Mouse (Mus musculus) hindbrain, embryonic 11.5 days (tissue): ENCODE measurements around the gene Pcp4l1. TPM values are rescaled to one million over a fixed set of nuclear protein-coding genes. Genes with fewer than 3 reads are reported as not detected.

ENCODE experiments used
- ATAC-seq: fragments of 200-750 bp; cut with Nextera tagmentation; 2 replicates; pipeline ENCODE4 v1.8.0; 2017; ENCODE audit warnings: mild to moderate bottlenecking, moderate TSS enrichment, moderate library complexity; ENCODE audit not compliant: low FRiP score
- DNase-seq: peaks from one replicate; pipeline ENCODE4 v3.0.0-alpha.2; 2015; ENCODE audit warnings: low spot score
- H3K27ac ChIP-seq: fragments of 300-500 bp; sonication (generic); 2 replicates; pipeline ENCODE4 v1.5.1; 2014; ENCODE audit warnings: mild to moderate bottlenecking, low read depth, low read length
- H3K27me3 ChIP-seq: fragments of 300-500 bp; sonication (generic); 2 replicates; pipeline ENCODE4 v1.6.1; 2014; ENCODE audit warnings: mild to moderate bottlenecking, low read length, moderate library complexity, mixed read lengths; ENCODE audit not compliant: control insufficient read depth, insufficient read depth
- H3K36me3 ChIP-seq: fragments of 300-500 bp; sonication (generic); 2 replicates; pipeline ENCODE4 v1.6.1; 2014; ENCODE audit warnings: mild to moderate bottlenecking, low read length, moderate library complexity, mixed read lengths; ENCODE audit not compliant: control insufficient read depth, insufficient read depth
- H3K4me1 ChIP-seq: fragments of 300-500 bp; sonication (generic); replicated peaks from 2 replicates; pipeline ENCODE4 v1.6.1; 2014; ENCODE audit warnings: low read length, mixed read lengths; ENCODE audit not compliant: control insufficient read depth, insufficient read depth
- H3K4me2 ChIP-seq: fragments of 300-500 bp; sonication (generic); replicated peaks from 2 replicates; pipeline ENCODE4 v1.6.1; 2014; ENCODE audit warnings: mild to moderate bottlenecking, low read depth, low read length
- H3K4me3 ChIP-seq: fragments of 300-500 bp; sonication (generic); 2 replicates; pipeline ENCODE4 v1.5.1; 2014; ENCODE audit warnings: low read depth, low read length
- H3K9ac ChIP-seq: fragments of 300-500 bp; sonication (generic); 2 replicates; pipeline ENCODE4 v1.6.1; 2014; ENCODE audit warnings: low read depth, low read length
- H3K9me3 ChIP-seq: fragments of 300-500 bp; sonication (generic); 2 replicates; pipeline ENCODE4 v1.6.1; 2016; ENCODE audit warnings: low read length; ENCODE audit not compliant: control insufficient read depth
- WGBS: fragments of 180-500 bp; shearing (Covaris S2); extraction: QIAGEN DNeasy Blood & Tissue Kit; methylation state at CpG from one replicate; pipeline ENCODE4 v1.1.7; 2014; 5-methylcytosine and 5-hydroxymethylcytosine counted together
- polyA plus RNA-seq: library from polyadenylated mRNA; unstranded; fragments of >200 nt; fragmentation: Nextera tagmentation; extraction: Ambion mirVana; gene quantifications from 2 replicates; pipeline ENCODE4 v1.2.1, GENCODE M21; 2014

Pcp4l1 gene
- polyA plus RNA-seq, 1 experiment from 2014 or later: 31.4 TPM

DNA sequence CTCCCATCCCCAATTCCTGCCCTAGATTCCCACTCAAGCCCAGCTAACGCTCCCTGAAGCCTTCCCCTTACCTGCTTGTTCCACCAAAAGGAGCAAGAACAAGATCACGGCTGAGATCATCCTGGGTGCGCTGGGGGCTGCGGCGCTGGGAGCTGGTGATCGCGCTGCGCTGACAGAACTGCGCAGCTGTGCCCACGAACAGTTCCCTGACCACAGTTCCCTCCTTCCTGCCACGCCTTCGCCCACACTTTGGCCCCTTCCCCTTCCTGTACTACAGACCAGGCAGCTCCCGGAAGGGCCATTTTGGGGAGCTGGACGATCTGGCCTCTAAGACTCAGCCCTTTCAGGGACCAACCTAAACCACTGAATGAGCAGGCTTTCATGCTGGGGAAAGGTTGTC lies 38.1 kb upstream of the Pcp4l1 start, which contains the start of gene Fcer1g:
Gene Fcer1g (minus strand): TSS at position 240 of the 400 bp plus-strand sequence.
- WGBS: 84% methylated on average over 14 of the region's 14 CpGs
- Histone ChIP-seq H3K9ac (no peak within 1 kb of the TSS), H3K36me3 (peaks cover 8% of the 10 kb centered on the region), H3K27ac (no peak within 1 kb of the TSS), H3K27me3 (no peaks in the 10 kb centered on the region), H3K4me3 (no peak within 1 kb of the TSS), H3K4me2 (no peak within 1 kb of the TSS), H3K4me1 (no peaks in the 10 kb centered on the region), H3K9me3 (no peaks in the 10 kb centered on the region)
- DNase-seq: no peak
- no peak for ATAC-seq

DNA sequence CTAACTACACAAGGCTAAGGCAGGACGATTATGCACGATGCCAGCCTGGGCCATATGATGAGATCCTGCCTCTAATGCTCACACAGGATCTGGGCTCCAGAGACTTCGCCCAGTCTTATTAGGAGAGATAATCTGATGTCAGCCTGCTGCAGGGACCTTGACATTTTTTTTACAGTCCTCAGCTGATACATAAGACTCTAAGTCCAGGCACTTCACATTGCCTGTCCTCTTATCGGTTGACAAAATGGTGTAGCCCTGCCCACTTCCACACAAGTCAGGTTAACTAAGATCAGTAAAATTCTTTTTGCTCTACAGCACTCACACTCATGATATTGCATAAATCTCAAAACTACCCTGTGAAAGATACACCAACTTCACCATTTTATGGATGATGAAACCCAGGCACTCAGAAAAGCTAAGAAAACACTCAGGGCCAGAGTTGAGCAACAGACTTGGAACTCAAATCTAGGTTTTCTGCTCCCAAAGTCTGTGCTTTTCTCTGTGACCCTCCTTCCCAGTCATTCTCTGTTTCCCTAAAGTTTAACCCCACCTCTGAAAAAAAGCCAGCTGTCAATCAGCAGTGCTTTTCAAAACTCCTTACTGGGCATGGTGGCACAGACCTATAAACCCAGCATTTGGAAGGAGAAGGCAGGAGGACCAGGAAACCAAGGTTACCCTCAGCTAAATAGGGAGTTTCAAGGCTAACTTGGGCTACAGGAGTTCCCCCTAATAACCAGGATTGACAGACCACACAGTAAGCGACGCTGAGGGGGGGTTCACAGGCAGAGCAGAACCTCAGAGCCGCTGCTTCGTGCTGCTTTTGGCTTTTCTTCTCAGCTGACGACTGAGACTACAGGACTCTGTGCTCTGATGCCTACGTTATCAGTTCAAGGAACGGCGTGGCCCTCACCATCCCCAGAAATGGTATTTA lies 37.0 kb upstream of the Pcp4l1 start:
- 86% methylated on average over 12 of the region's 12 CpGs for WGBS
- DNase-seq: no peak
- Histone ChIP-seq H3K36me3 (peaks cover 8% of the 10 kb centered on the region), H3K9ac (no peak overlapping the region), H3K27ac (no peak overlapping the region), H3K27me3 (no peaks in the 10 kb centered on the region), H3K4me1 (no peaks in the 10 kb centered on the region), H3K4me2 (no peak overlapping the region), H3K4me3 (no peak overlapping the region), H3K9me3 (no peaks in the 10 kb centered on the region)
- no peak for ATAC-seq

DNA sequence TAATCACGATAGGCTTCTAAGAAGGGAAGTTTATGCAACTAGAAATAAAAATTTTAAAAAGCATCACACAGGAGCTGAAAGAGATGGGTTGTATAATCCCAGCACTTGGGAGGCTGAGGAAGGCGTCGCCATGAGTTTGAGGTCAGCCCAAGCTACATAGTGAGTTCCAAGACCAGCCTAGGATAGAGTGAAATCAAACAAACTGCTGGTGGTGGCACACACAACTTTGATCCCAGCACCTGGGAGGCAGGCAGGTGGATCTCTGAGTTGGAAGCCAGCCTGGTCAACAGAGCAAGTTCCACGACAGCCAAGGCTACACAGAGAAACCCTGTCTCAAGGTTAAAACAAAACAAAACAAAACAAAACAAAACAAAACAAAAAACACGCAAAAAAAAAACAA lies 36.3 kb upstream of the Pcp4l1 start:
- Histone ChIP-seq H3K4me1 (no peaks in the 10 kb centered on the region), H3K4me2 (no peak overlapping the region), H3K9me3 (no peaks in the 10 kb centered on the region), H3K4me3 (no peak overlapping the region), H3K36me3 (peaks cover 6% of the 10 kb centered on the region), H3K27me3 (no peaks in the 10 kb centered on the region), H3K27ac (no peak overlapping the region), H3K9ac (no peak overlapping the region)
- ATAC-seq (no peak), DNase-seq (no peak)
- 94% methylated on average over 5 of the region's 5 CpGs for WGBS

DNA sequence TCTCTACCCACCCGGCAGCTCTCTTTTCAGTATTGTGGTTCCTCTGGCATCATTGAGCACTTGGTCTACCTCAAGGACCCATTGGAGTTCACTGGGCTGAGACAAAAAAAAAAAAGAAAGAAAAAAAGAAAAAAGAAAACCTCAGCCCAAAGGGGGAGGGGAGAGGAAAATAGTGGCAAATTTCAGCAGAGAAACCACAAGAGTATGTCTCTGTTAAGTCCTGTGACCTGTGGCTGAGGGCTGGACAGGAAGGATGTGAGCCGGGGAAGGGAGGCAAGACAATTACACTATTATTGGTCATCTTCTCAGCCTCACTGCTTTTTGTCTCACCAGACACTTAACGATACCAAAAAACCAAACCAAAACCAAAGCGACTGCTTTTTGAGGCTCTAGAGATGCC lies 35.8 kb upstream of the Pcp4l1 start:
- H3K4me2 ChIP-seq: no peak overlapping the region
- no peak overlapping the region for H3K27ac ChIP-seq
- H3K4me1 ChIP-seq: no peaks in the 10 kb centered on the region
- 80% methylated on average over 4 of the region's 4 CpGs for WGBS
- H3K9ac ChIP-seq: no peak overlapping the region
- H3K4me3 ChIP-seq: no peak overlapping the region
- H3K36me3 ChIP-seq: peaks cover 3% of the 10 kb centered on the region
- no peaks in the 10 kb centered on the region for H3K27me3 ChIP-seq
- ATAC-seq (no peak), DNase-seq (no peak)
- H3K9me3 ChIP-seq: no peaks in the 10 kb centered on the region

- Histone ChIP-seq H3K27ac (no peak overlapping the region), H3K36me3 (no peaks in the 10 kb centered on the region; the same call in 1 of the 2 replicates), H3K4me1 (no peaks in the 10 kb centered on the region), H3K4me2 (no peak overlapping the region), H3K4me3 (no peak overlapping the region), H3K9me3 (no peaks in the 10 kb centered on the region), H3K27me3 (no peaks in the 10 kb centered on the region), H3K9ac (no peak overlapping the region)
- DNase-seq (no peak), ATAC-seq (no peak)
- WGBS: 62% methylated on average over 3 of the region's 3 CpGs
Observed at GRCm38 (mm10) chr1:171230215-171230614, 34.1 kb upstream of the Pcp4l1 start.

DNA sequence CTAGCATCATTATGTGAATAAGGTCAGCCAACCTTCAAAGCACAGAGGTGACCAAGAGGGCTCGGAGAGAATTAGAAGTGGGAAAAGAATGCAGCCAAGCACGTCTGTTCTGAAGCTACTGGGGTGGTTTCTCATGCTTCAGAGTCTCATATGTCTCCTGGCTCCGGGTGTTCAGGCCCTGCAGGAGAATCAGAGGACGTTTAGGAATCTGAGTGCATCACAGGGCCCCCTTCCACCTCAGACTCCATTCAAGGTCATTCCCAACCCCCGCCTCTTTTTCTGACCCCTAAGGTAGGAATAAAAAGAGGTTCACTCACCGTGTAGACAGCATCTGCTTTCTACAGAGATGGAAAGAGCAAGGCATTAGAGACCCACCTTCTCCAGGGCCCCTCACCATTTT lies 33.7 kb upstream of the Pcp4l1 start:
- no peak for DNase-seq
- Histone ChIP-seq H3K4me2 (no peak overlapping the region), H3K27me3 (no peaks in the 10 kb centered on the region), H3K4me3 (no peak overlapping the region), H3K4me1 (no peaks in the 10 kb centered on the region), H3K9me3 (no peaks in the 10 kb centered on the region), H3K27ac (no peak overlapping the region), H3K9ac (no peak overlapping the region), H3K36me3 (no peaks in the 10 kb centered on the region; the same call in 1 of the 2 replicates)
- no peak for ATAC-seq
- WGBS: 57% methylated on average over 6 of the region's 6 CpGs

DNA sequence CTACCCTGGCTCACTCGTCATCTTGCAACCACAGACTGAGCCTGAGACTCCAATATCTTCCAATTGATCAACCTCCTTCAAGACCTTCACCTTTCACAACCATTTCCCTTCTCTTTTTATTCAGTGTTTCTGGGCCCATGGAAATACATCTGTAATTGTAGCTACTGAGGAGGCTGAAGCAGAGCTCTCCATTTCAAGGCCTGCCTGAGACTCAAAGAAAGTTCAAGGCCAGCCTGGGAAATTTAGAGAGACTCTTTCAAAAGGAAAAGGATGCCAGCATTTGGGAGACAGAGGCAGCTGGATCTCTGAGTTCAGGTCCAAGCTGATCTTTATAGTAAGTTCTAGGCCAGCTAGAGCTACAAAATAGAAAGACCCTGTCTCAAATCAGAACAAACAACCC lies 31.8 kb upstream of the Pcp4l1 start:
- Histone ChIP-seq H3K9me3 (no peaks in the 10 kb centered on the region), H3K27ac (no peak overlapping the region), H3K4me1 (no peaks in the 10 kb centered on the region), H3K4me2 (no peak overlapping the region), H3K4me3 (no peak overlapping the region), H3K27me3 (no peaks in the 10 kb centered on the region), H3K36me3 (no peaks in the 10 kb centered on the region), H3K9ac (no peak overlapping the region)
- no peak for DNase-seq
- ATAC-seq: no peak
- WGBS: 85% methylated on average over 1 of the region's 1 CpGs

DNA sequence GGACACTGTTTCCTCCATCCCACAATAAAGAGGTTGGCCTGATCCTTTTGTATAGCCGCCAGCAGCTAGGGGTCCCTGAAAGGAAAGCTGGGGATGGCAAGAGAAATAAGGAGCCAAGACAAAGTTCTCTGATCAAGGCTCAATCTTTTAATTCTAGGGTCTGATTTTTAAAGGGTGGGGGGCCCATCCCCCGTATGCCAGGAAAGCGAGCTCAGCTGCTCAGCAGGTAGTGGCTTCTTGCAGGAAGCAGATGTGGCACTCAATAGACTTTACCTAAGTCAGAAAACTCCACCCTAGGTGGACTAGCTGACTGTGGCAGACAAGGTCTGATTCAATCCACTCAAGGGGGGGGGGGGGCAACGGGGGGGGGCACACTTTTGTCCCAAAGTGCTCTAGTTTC lies 30.7 kb upstream of the Pcp4l1 start:
- H3K9ac ChIP-seq: no peak overlapping the region
- H3K4me2 ChIP-seq: no peak overlapping the region
- H3K9me3 ChIP-seq: no peaks in the 10 kb centered on the region
- no peak for DNase-seq
- ATAC-seq: no peak
- no peak overlapping the region for H3K27ac ChIP-seq
- 64% methylated on average over 3 of the region's 4 CpGs for WGBS
- H3K4me3 ChIP-seq: no peak overlapping the region
- H3K36me3 ChIP-seq: no peaks in the 10 kb centered on the region
- no peaks in the 10 kb centered on the region for H3K4me1 ChIP-seq
- H3K27me3 ChIP-seq: no peaks in the 10 kb centered on the region

DNA sequence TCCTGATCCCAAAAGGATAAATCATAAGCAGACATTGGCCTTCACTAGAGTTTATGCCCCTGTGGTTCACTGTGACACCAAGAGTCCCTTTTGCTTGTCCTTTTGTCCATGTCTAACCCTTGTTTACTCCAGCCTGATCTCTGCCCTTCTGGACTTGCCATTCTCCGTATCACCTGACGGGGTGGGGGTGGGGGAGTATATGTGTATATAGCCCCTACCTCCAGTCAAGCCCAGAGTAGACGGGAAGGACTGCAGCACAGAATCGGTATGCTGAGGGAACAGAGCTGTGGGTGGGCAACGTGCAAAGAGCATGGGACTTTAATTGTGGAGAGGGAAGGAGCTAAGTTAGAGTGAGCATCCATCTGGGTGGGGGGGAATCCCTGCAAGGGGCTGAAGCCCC lies 28.8 kb upstream of the Pcp4l1 start, which contains the start of gene Apoa2:
Gene Apoa2 (plus strand): TSS at position 198 of the 400 bp plus-strand sequence.
- Histone ChIP-seq H3K9me3 (no peaks in the 10 kb centered on the region), H3K27me3 (no peaks in the 10 kb centered on the region), H3K4me2 (no peak within 1 kb of the TSS), H3K4me1 (peaks cover 7% of the 10 kb centered on the region; the same call in 1 of the 2 replicates), H3K4me3 (no peak within 1 kb of the TSS), H3K27ac (no peak within 1 kb of the TSS), H3K9ac (no peak within 1 kb of the TSS), H3K36me3 (no peaks in the 10 kb centered on the region)
- WGBS: 84% methylated on average over 5 of the region's 5 CpGs
- DNase-seq (no peak), ATAC-seq (no peak)
